Mouse (Mus musculus): ENCODE results near the gene Cd38.

- TF ChIP-seq CTCF (IDR thresholded peaks at IDR 0.05; ENCODE audit: low read depth) (no peak), EP300 (IDR thresholded peaks at IDR 0.05; ENCODE audit: low read depth) (no peak)
These were observed 26.4 kb upstream of the Cd38 start for GRCm38 (mm10) chr5:43842011-43842285.

Measured in heart, postnatal 0 days (tissue).